Mouse (Mus musculus): Measurements from ENCODE around the gene Elac2. TPM values are rescaled to one million over a fixed set of nuclear protein-coding genes. Genes with fewer than 3 reads are reported as not detected.
A peak's percentile ranks its signal among the peaks of the same experiment; 100 is the strongest.

Elac2 gene
- polyA plus RNA-seq, 1 experiment from 2014 or later, result 36.5 TPM

GRCm38 (mm10) chr11:64979489-64979845 is 629 bp downstream of the Elac2 start:
- DNase-seq (ENCODE audit: low spot score), result no peak
- peaks cover 13% of the 10 kb centered on the region for H3K4me1 ChIP-seq
- peak overlapping the region; percentile 83 for H3K4me3 ChIP-seq
- H3K27me3 ChIP-seq (ENCODE audit: insufficient read depth, poor library complexity, severe bottlenecking), result no peaks in the 10 kb centered on the region
- peaks cover 38% of the 10 kb centered on the region for H3K36me3 ChIP-seq
- peak overlapping the region; percentile 86 for H3K27ac ChIP-seq
- WGBS, result 10% methylated on average over 9 of the region's 9 CpGs
- no peaks in the 10 kb centered on the region for H3K9me3 ChIP-seq

GRCm38 (mm10) chr11:64988556-64988955 is 9.7 kb downstream of the Elac2 start:
- WGBS, result 84% methylated on average over 2 of the region's 2 CpGs

GRCm38 (mm10) chr11:64998439-64998838 is 19.6 kb downstream of the Elac2 start:
- no peak for DNase-seq (ENCODE audit: low spot score)
- Histone ChIP-seq H3K4me1 (no peaks in the 10 kb centered on the region), H3K27me3 (ENCODE audit: insufficient read depth, poor library complexity, severe bottlenecking) (no peaks in the 10 kb centered on the region), H3K9me3 (no peaks in the 10 kb centered on the region), H3K4me3 (no peak overlapping the region), H3K36me3 (peaks cover 92% of the 10 kb centered on the region), H3K27ac (no peak overlapping the region)
- WGBS, result 84% methylated on average over 3 of the region's 3 CpGs

More at GRCm38 (mm10) chr11:64988556-64988955, 9.7 kb downstream of the Elac2 start:
- no peak for DNase-seq (ENCODE audit: low spot score)
- Histone ChIP-seq H3K4me3 (no peak overlapping the region), H3K27ac (no peak overlapping the region), H3K4me1 (no peaks in the 10 kb centered on the region), H3K27me3 (ENCODE audit: insufficient read depth, poor library complexity, severe bottlenecking) (no peaks in the 10 kb centered on the region), H3K36me3 (peaks cover 92% of the 10 kb centered on the region), H3K9me3 (no peaks in the 10 kb centered on the region)

GRCm38 (mm10) chr11:64999685-65000084 is 20.8 kb downstream of the Elac2 start:
- no peaks in the 10 kb centered on the region for H3K9me3 ChIP-seq
- H3K4me3 ChIP-seq, result no peak overlapping the region
- H3K27ac ChIP-seq, result no peak overlapping the region
- no peaks in the 10 kb centered on the region for H3K27me3 ChIP-seq (ENCODE audit: insufficient read depth, poor library complexity, severe bottlenecking)
- H3K4me1 ChIP-seq, result 0 out of 2 replicates have a peak, but pooled peaks cover 4% of the 10 kb centered on the region
- H3K36me3 ChIP-seq, result peaks cover 90% of the 10 kb centered on the region
- DNase-seq (ENCODE audit: low spot score), result no peak
- WGBS, result 92% methylated on average over 5 of the region's 5 CpGs

- Histone ChIP-seq H3K4me3 (no peak overlapping the region), H3K36me3 (peaks cover 82% of the 10 kb centered on the region), H3K27me3 (ENCODE audit: insufficient read depth, poor library complexity, severe bottlenecking) (no peaks in the 10 kb centered on the region), H3K9me3 (no peaks in the 10 kb centered on the region), H3K4me1 (peaks cover 7% of the 10 kb centered on the region; the same call in 1 of the 2 replicates), H3K27ac (no peak overlapping the region)
- DNase-seq (ENCODE audit: low spot score), result no peak
- WGBS, result 92% methylated on average over 14 of the region's 14 CpGs
Measured at GRCm38 (mm10) chr11:65001729-65002128, 22.9 kb downstream of the Elac2 start.

- Histone ChIP-seq H3K4me1 (peaks cover 15% of the 10 kb centered on the region), H3K9me3 (no peaks in the 10 kb centered on the region), H3K4me3 (no peak overlapping the region), H3K27me3 (ENCODE audit: insufficient read depth, poor library complexity, severe bottlenecking) (no peaks in the 10 kb centered on the region), H3K27ac (no peak overlapping the region), H3K36me3 (peaks cover 65% of the 10 kb centered on the region)
- 66% methylated on average over 5 of the region's 5 CpGs for WGBS
- no peak for DNase-seq (ENCODE audit: low spot score)
Measured at GRCm38 (mm10) chr11:65003611-65004010, 24.8 kb downstream of the Elac2 start.

DNA sequence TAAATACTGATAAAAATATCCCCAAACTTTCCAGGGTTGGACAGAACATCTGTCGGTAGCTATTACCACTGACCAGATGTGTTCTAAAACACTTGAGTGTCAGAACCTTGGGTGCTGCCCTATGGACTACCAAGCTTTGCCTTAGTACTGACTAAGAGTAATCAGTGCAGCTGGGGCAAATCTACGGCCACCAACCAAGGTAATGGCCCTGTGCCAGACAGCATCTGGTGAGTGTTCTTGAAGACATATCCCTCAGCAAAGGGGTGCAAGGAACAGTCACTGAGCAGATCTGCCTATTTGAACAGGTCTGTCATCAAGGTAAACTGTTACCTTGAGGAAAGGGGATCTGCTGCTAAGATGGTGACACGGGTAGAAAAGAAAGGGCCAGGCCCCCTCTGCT is 26.0 kb downstream of the Elac2 start:
- Histone ChIP-seq H3K9me3 (no peaks in the 10 kb centered on the region), H3K36me3 (peaks cover 52% of the 10 kb centered on the region), H3K4me3 (no peak overlapping the region), H3K27me3 (ENCODE audit: insufficient read depth, poor library complexity, severe bottlenecking) (no peaks in the 10 kb centered on the region), H3K4me1 (peaks cover 15% of the 10 kb centered on the region), H3K27ac (no peak overlapping the region)
- 74% methylated on average over 3 of the region's 3 CpGs for WGBS
- no peak for DNase-seq (ENCODE audit: low spot score)

DNA sequence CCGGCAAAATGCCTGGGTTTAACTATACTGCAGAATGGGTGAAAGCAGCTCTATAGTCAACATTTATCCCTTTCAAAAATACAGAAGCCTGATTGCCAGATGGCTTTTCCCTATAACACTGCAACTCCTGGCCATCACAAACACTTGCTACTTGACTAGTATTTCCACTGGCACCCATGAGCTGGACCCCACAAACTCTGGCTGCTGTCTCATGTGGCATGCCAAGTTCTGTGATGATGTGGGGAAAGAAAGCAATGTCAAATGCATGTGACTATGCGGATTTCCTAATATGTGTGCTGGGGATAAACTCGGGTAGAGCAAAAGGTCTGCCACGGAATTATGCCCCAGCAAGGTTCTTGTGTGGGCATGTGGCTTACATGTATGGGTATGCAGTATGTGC is 27.2 kb downstream of the Elac2 start:
- 89% methylated on average over 4 of the region's 4 CpGs for WGBS
- Histone ChIP-seq H3K27me3 (ENCODE audit: insufficient read depth, poor library complexity, severe bottlenecking) (no peaks in the 10 kb centered on the region), H3K27ac (no peak overlapping the region), H3K36me3 (peaks cover 40% of the 10 kb centered on the region), H3K4me1 (peaks cover 15% of the 10 kb centered on the region), H3K4me3 (no peak overlapping the region), H3K9me3 (no peaks in the 10 kb centered on the region)
- no peak for DNase-seq (ENCODE audit: low spot score)

DNA sequence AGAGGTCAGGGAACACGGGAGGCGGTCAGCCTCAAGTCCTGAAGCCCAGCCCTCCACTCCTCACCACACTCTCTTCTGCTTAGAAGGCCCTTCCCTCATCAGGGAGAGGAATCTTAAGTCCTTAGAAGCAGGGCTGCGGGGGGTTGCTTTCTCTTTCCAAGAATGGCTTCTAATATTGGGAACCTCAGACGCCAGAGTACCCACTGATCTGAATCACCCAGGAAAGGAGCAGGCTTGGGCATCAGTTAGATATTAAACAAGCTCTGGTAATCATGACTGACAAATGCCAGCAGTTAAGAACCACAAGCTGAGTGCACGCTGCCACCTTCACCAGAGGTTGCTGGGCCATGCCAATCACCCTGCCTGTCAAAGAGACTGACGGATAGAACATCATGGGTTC is 35.1 kb downstream of the Elac2 start:
- no peak overlapping the region for H3K4me3 ChIP-seq
- no peaks in the 10 kb centered on the region for H3K27me3 ChIP-seq (ENCODE audit: insufficient read depth, poor library complexity, severe bottlenecking)
- peaks cover 20% of the 10 kb centered on the region for H3K4me1 ChIP-seq
- peaks cover 7% of the 10 kb centered on the region; the same call in 1 of the 2 replicates for H3K36me3 ChIP-seq
- DNase-seq (ENCODE audit: low spot score), result no peak
- 65% methylated on average over 6 of the region's 6 CpGs for WGBS
- no peak overlapping the region for H3K27ac ChIP-seq
- no peaks in the 10 kb centered on the region for H3K9me3 ChIP-seq

- Histone ChIP-seq H3K4me1 (peaks cover 20% of the 10 kb centered on the region), H3K9me3 (no peaks in the 10 kb centered on the region), H3K4me3 (no peak overlapping the region), H3K27me3 (ENCODE audit: insufficient read depth, poor library complexity, severe bottlenecking) (no peaks in the 10 kb centered on the region), H3K27ac (no peak overlapping the region), H3K36me3 (peaks cover 14% of the 10 kb centered on the region; the same call in 1 of the 2 replicates)
- 86% methylated on average over 1 of the region's 1 CpGs for WGBS
- DNase-seq (ENCODE audit: low spot score), result no peak
Measured at GRCm38 (mm10) chr11:65016754-65017153, 37.9 kb downstream of the Elac2 start.

GRCm38 (mm10) chr11:65020744-65021143 is 41.9 kb downstream of the Elac2 start:
- 91% methylated on average over 4 of the region's 4 CpGs for WGBS

GRCm38 (mm10) chr11:65022771-65023170 is 43.9 kb downstream of the Elac2 start:
- Histone ChIP-seq H3K4me3 (no peak overlapping the region), H3K27ac (no peak overlapping the region), H3K27me3 (ENCODE audit: insufficient read depth, poor library complexity, severe bottlenecking) (no peaks in the 10 kb centered on the region), H3K9me3 (no peaks in the 10 kb centered on the region), H3K4me1 (peaks cover 10% of the 10 kb centered on the region), H3K36me3 (peaks cover 31% of the 10 kb centered on the region; the same call in 1 of the 2 replicates)
- no peak for DNase-seq (ENCODE audit: low spot score)
- WGBS, result 86% methylated on average over 11 of the region's 11 CpGs

More at GRCm38 (mm10) chr11:65020744-65021143, 41.9 kb downstream of the Elac2 start:
- H3K27ac ChIP-seq, result no peak overlapping the region
- H3K4me3 ChIP-seq, result no peak overlapping the region
- no peaks in the 10 kb centered on the region for H3K9me3 ChIP-seq
- peaks cover 31% of the 10 kb centered on the region; the same call in 1 of the 2 replicates for H3K36me3 ChIP-seq
- no peaks in the 10 kb centered on the region for H3K27me3 ChIP-seq (ENCODE audit: insufficient read depth, poor library complexity, severe bottlenecking)
- no peaks in the 10 kb centered on the region for H3K4me1 ChIP-seq
- no peak for DNase-seq (ENCODE audit: low spot score)

DNA sequence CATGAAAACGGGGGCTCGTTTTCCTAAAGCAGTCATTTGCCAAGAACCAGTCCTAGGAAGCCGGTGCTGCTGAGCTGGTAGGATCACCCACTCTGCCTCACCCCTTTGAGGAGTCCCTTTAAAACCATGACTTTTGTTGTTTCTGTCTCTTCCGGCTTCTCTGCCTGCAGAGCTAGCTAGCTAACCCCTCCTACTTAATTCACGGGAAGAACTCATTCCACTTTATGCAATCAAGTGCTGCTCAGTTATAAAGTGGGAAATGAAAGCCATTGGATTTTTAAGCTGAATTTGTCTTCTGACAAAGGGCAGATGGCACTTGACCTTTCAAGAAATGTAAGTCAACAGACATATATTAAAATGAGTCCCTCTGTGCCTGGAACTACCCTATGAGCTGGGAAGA is 49.2 kb downstream of the Elac2 start:
- WGBS, result 79% methylated on average over 5 of the region's 5 CpGs
- H3K27ac ChIP-seq, result no peak overlapping the region
- DNase-seq (ENCODE audit: low spot score), result no peak
- H3K4me3 ChIP-seq, result no peak overlapping the region
- no peaks in the 10 kb centered on the region for H3K9me3 ChIP-seq
- peaks cover 18% of the 10 kb centered on the region for H3K4me1 ChIP-seq
- H3K27me3 ChIP-seq (ENCODE audit: insufficient read depth, poor library complexity, severe bottlenecking), result no peaks in the 10 kb centered on the region
- H3K36me3 ChIP-seq, result peaks cover 20% of the 10 kb centered on the region; the same call in 1 of the 2 replicates

- Histone ChIP-seq H3K27ac (no peak overlapping the region), H3K4me3 (no peak overlapping the region), H3K9me3 (no peaks in the 10 kb centered on the region), H3K27me3 (ENCODE audit: insufficient read depth, poor library complexity, severe bottlenecking) (no peaks in the 10 kb centered on the region), H3K36me3 (peaks cover 15% of the 10 kb centered on the region; the same call in 1 of the 2 replicates), H3K4me1 (peaks cover 18% of the 10 kb centered on the region)
- DNase-seq (ENCODE audit: low spot score), result no peak
- 89% methylated on average over 1 of the region's 1 CpGs for whole genome bisulfite sequencing
Measured at GRCm38 (mm10) chr11:65030201-65030600, 51.4 kb downstream of the Elac2 start.

Data from heart, embryonic 10.5 days (tissue).